Mouse (Mus musculus) lung, embryonic 15.5 days (tissue): Measurements from ENCODE around the gene Luc7l3. TPM values are rescaled to one million over a fixed set of nuclear protein-coding genes. Genes with fewer than 3 reads are reported as not detected.
A peak's percentile ranks its signal among the peaks of the same experiment; 100 is the strongest.

Experiments used
- ATAC-seq: fragments of 200-750 bp; cut with Nextera tagmentation; 2 replicates; pipeline ENCODE4 v1.8.0; 2017; ENCODE audit warnings: moderate number of reproducible peaks, borderline replicate concordance; ENCODE audit not compliant: low FRiP score, low TSS enrichment; ENCODE audit errors: extremely low read depth
- H3K27ac ChIP-seq: fragments of 300-500 bp; sonication (generic); 2 replicates; pipeline ENCODE4 v1.5.1; 2015; ENCODE audit warnings: moderate library complexity, mild to moderate bottlenecking, inconsistent platforms
- H3K27me3 ChIP-seq: fragments of 300-500 bp; sonication (generic); 2 replicates; pipeline ENCODE4 v1.6.1; 2015; ENCODE audit warnings: inconsistent platforms
- H3K36me3 ChIP-seq: fragments of 300-500 bp; sonication (generic); 2 replicates; pipeline ENCODE4 v1.6.1; 2015; ENCODE audit warnings: inconsistent platforms
- H3K4me1 ChIP-seq: fragments of 300-500 bp; sonication (generic); 2 replicates; pipeline ENCODE4 v1.6.1; 2015; ENCODE audit warnings: inconsistent platforms
- H3K4me2 ChIP-seq: fragments of 300-500 bp; sonication (generic); 2 replicates; pipeline ENCODE4 v1.6.1; 2015; ENCODE audit warnings: inconsistent platforms, mild to moderate bottlenecking, moderate library complexity
- H3K4me3 ChIP-seq: fragments of 300-500 bp; sonication (generic); 2 replicates; pipeline ENCODE4 v1.5.1; 2015; ENCODE audit warnings: mild to moderate bottlenecking, inconsistent platforms
- H3K9ac ChIP-seq: fragments of 300-500 bp; sonication (generic); 2 replicates; pipeline ENCODE4 v1.6.1; 2015; ENCODE audit warnings: inconsistent platforms
- H3K9me3 ChIP-seq: fragments of 300-500 bp; sonication (generic); 2 replicates; pipeline ENCODE4 v1.6.1; 2016; ENCODE audit warnings: inconsistent platforms
- WGBS: fragments of 180-500 bp; shearing (Covaris S2); methylation state at CpG from one replicate; pipeline ENCODE4 v1.1.7; 2015; 5-methylcytosine and 5-hydroxymethylcytosine counted together
- polyA plus RNA-seq: library from polyadenylated mRNA; unstranded; fragments of >200 nt; fragmentation: Nextera tagmentation; extraction: Ambion mirVana; gene quantifications from 2 replicates; pipeline ENCODE4 v1.2.1, GENCODE M21; 2015

Gene Luc7l3
- polyA plus RNA-seq, 1 experiment from 2014 or later = 107 TPM

DNA sequence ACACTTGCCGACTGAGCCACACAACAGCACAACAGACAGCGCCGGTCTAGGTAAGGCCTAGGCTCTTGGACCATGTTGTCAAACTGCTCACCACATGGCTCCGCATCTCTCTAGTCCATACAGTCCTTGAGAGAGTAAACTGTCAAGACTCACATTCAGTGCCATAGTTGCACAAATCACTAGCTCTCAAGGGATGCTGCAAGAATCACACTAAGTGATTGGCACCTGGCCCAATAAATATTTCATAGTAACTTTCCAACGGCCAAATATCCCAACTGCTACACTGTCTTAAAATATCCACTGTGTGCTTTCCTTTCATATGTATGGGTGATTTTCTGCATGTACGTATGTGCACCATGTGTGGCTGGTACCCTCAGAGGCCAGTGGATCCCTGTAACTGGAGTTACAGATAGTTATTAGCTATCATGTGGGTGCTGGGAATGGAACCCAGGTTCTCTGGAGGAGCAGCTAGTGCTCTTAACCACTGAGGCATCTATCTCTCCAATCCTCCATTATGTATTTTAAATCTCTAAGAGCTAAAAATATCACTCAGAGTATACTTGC, 38.2 kb downstream of the Luc7l3 start:
- Histone ChIP-seq H3K4me1 (peaks cover 12% of the 10 kb centered on the region), H3K27ac (no peak overlapping the region), H3K27me3 (no peaks in the 10 kb centered on the region), H3K4me3 (no peak overlapping the region), H3K9me3 (no peaks in the 10 kb centered on the region), H3K9ac (no peak overlapping the region), H3K4me2 (no peak overlapping the region), H3K36me3 (peaks cover 29% of the 10 kb centered on the region)
- 85% methylated on average over 6 of the region's 6 CpGs for WGBS
- no peak for ATAC-seq

DNA sequence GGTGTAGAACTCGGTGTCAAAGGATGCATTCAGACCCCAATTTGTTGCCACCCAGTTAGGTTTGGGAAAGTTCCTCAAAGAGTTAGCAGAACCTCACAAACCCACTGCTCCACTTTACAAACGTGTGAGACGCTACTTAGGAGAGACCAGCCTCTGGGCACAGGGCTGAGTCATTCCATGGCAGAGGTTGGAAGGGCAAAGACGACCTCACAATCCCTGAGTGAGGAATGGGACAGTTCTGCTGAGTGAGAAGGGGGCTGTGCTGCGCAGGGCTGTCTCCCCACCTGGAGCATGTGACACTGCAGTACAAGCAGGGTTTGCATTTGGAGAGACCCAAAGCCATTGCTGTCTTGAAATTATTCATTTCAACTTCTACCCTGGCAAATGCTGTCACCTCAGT, 39.5 kb downstream of the Luc7l3 start:
- no peaks in the 10 kb centered on the region for H3K27me3 ChIP-seq
- peaks cover 17% of the 10 kb centered on the region for H3K36me3 ChIP-seq
- no peak overlapping the region for H3K4me2 ChIP-seq
- no peaks in the 10 kb centered on the region for H3K9me3 ChIP-seq
- no peak overlapping the region for H3K9ac ChIP-seq
- no peak overlapping the region for H3K4me3 ChIP-seq
- H3K4me1 ChIP-seq = peaks cover 15% of the 10 kb centered on the region
- no peak for ATAC-seq
- no peak overlapping the region for H3K27ac ChIP-seq
- WGBS = 56% methylated on average over 5 of the region's 5 CpGs

GRCm38 (mm10) chr11:94281199-94282181, 40.3 kb downstream of the Luc7l3 start, which contains the start of gene Gm21885:
TSS of gene Gm21885 (plus strand) at chr11:94281873.
- Histone ChIP-seq H3K27me3 (no peaks in the 10 kb centered on the region), H3K36me3 (peaks cover 9% of the 10 kb centered on the region), H3K27ac (no peak within 1 kb of the TSS), H3K9ac (no peak within 1 kb of the TSS), H3K4me1 (peaks cover 13% of the 10 kb centered on the region; the same call in 1 of the 2 replicates), H3K9me3 (no peaks in the 10 kb centered on the region), H3K4me2 (no peak within 1 kb of the TSS), H3K4me3 (no peak within 1 kb of the TSS)
- 76% methylated on average over 11 of the region's 11 CpGs for WGBS
- ATAC-seq = no peak

- Histone ChIP-seq H3K9me3 (no peaks in the 10 kb centered on the region), H3K4me2 (peak overlapping the region; percentile 66), H3K4me3 (peak overlapping the region; percentile 32), H3K9ac (peak overlapping the region; percentile 33), H3K4me1 (peaks cover 13% of the 10 kb centered on the region; the same call in 1 of the 2 replicates), H3K27me3 (no peaks in the 10 kb centered on the region), H3K27ac (no peak overlapping the region), H3K36me3 (no peaks in the 10 kb centered on the region)
- 7% methylated on average over 20 of the region's 20 CpGs for WGBS
- peak; percentile 56; the same call in 1 of the 2 replicates for ATAC-seq
Observed at GRCm38 (mm10) chr11:94276869-94277337, 44.9 kb downstream of the Luc7l3 start.

GRCm38 (mm10) chr11:94275686-94276085, 46.1 kb downstream of the Luc7l3 start:
- H3K9ac ChIP-seq = no peak overlapping the region
- no peak overlapping the region for H3K27ac ChIP-seq
- H3K4me2 ChIP-seq = no peak overlapping the region
- H3K9me3 ChIP-seq = no peaks in the 10 kb centered on the region
- H3K36me3 ChIP-seq = no peaks in the 10 kb centered on the region
- 75% methylated on average over 2 of the region's 2 CpGs for WGBS
- H3K4me3 ChIP-seq = no peak overlapping the region
- no peak for ATAC-seq
- H3K27me3 ChIP-seq = no peaks in the 10 kb centered on the region
- peaks cover 13% of the 10 kb centered on the region; the same call in 1 of the 2 replicates for H3K4me1 ChIP-seq

DNA sequence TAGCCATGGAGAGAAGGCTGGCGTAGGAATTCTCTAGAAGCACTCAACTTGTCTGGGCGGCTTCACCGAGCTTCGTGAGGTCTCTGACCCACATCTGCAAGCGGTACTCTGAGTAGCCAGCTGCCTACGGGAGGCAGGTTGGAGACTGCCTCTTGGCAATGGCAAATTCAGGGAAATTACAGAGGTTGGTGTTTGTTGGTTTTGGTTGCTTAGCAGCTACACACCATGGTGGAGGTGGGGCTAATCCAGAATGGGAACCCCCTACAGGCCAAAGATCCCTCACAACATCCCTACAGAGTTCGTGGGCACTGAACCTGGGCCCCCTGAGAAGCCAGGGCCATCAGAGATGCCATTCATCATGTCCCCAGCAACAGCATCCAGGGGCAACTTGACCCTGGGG, 46.6 kb downstream of the Luc7l3 start:
- ATAC-seq = no peak
- H3K27ac ChIP-seq = no peak overlapping the region
- WGBS = 75% methylated on average over 7 of the region's 7 CpGs
- H3K36me3 ChIP-seq = no peaks in the 10 kb centered on the region
- no peak overlapping the region for H3K9ac ChIP-seq
- H3K9me3 ChIP-seq = no peaks in the 10 kb centered on the region
- no peak overlapping the region for H3K4me3 ChIP-seq
- H3K4me2 ChIP-seq = no peak overlapping the region
- H3K27me3 ChIP-seq = no peaks in the 10 kb centered on the region
- peaks cover 13% of the 10 kb centered on the region; the same call in 1 of the 2 replicates for H3K4me1 ChIP-seq

DNA sequence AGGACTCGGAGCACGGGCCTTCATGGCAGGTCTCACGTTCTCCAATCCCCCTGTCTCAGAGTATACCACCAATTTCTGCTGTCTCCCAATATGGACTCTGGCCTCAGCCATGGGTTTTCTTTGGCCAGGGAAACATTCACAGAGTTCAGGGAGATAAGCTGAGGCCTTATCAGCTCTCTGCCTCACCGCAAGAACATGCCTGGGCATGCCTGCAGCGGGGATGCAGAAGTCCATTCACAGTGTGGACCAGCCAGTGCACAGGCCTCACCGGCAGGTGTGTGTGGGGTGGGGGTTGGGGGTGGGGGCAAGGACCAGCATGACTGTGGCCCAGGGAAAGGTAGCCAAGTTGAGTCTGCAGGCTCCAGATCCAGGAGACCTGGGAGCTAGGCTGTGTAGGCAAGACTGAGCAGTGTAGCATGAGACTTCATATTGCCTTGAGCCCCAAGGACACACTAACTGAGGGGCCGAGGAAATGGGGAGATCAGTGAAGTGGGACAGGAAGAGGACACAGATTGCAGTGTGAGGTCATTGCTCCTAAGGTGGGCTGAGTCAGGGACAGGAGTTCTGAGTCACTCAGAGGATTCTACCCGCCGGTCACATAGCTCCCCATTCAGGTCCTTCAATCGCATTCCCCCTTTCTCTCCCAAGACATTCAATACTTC, 47.5 kb downstream of the Luc7l3 start:
- 75% methylated on average over 10 of the region's 10 CpGs for WGBS
- Histone ChIP-seq H3K27ac (no peak overlapping the region), H3K4me1 (peaks cover 13% of the 10 kb centered on the region; the same call in 1 of the 2 replicates), H3K4me2 (no peak overlapping the region), H3K9ac (no peak overlapping the region), H3K27me3 (no peaks in the 10 kb centered on the region), H3K36me3 (no peaks in the 10 kb centered on the region), H3K4me3 (no peak overlapping the region), H3K9me3 (no peaks in the 10 kb centered on the region)
- no peak for ATAC-seq

GRCm38 (mm10) chr11:94272960-94273927, 48.5 kb downstream of the Luc7l3 start:
- Histone ChIP-seq H3K9me3 (no peaks in the 10 kb centered on the region), H3K27me3 (no peaks in the 10 kb centered on the region), H3K4me2 (no peak overlapping the region), H3K36me3 (no peaks in the 10 kb centered on the region), H3K27ac (no peak overlapping the region), H3K9ac (no peak overlapping the region), H3K4me3 (no peak overlapping the region), H3K4me1 (peaks cover 13% of the 10 kb centered on the region; the same call in 1 of the 2 replicates)
- no peak for ATAC-seq
- 81% methylated on average over 21 of the region's 21 CpGs for WGBS

DNA sequence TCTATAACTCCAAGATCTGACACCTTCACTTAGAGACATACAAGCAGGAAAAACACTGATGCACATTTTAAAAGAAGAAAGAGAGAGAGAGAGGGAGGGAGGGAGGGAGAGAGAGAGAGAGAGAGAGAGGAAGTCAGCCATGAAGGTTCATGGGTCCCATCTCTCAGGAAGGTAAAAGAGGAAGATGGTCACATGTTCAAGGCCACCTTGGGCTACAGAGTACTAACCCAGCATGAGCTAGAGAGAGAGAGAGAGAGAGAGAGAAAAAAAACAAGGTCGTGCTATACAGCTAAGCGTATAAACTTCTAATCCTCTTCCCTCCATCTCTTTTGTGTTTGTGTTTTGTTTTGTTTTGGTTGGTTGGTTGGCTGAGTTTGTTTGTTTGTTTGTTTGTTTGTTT, 50.8 kb downstream of the Luc7l3 start:
- H3K9me3 ChIP-seq = no peaks in the 10 kb centered on the region
- H3K27me3 ChIP-seq = no peaks in the 10 kb centered on the region
- WGBS = 86% methylated on average over 2 of the region's 2 CpGs
- no peak overlapping the region for H3K27ac ChIP-seq
- no peak overlapping the region for H3K9ac ChIP-seq
- no peak for ATAC-seq
- H3K36me3 ChIP-seq = no peaks in the 10 kb centered on the region
- no peak overlapping the region for H3K4me3 ChIP-seq
- H3K4me2 ChIP-seq = no peak overlapping the region
- H3K4me1 ChIP-seq = peaks cover 4% of the 10 kb centered on the region; the same call in 1 of the 2 replicates

GRCm38 (mm10) chr11:94269906-94270305, 51.9 kb downstream of the Luc7l3 start:
- H3K4me1 ChIP-seq = peaks cover 6% of the 10 kb centered on the region
- H3K27ac ChIP-seq = no peak overlapping the region
- 82% methylated on average over 7 of the region's 7 CpGs for WGBS
- no peak overlapping the region for H3K4me2 ChIP-seq
- no peak for ATAC-seq
- H3K27me3 ChIP-seq = no peaks in the 10 kb centered on the region
- H3K4me3 ChIP-seq = no peak overlapping the region
- H3K9me3 ChIP-seq = no peaks in the 10 kb centered on the region
- H3K36me3 ChIP-seq = no peaks in the 10 kb centered on the region
- no peak overlapping the region for H3K9ac ChIP-seq

DNA sequence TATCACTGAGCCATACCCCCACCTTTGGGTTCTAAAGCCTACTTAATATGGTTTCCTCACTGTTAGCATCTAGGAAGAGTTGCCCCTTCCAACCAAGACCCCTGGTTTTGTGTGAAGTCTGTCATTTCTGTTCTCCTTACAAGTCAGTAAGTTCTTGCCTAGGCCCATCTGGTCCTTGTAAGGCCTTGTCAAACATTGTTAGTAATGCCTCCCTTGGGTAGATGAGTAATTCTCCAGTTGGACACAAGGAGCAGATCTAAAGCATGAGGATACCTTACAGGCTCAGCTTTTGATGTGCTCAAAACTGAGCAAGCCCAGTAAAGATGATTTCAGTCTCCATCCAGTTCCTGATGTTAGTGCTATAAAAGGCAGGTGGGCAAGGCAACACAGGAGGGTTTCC, 53.0 kb downstream of the Luc7l3 start:
- H3K27ac ChIP-seq = no peak overlapping the region
- no peaks in the 10 kb centered on the region for H3K9me3 ChIP-seq
- H3K27me3 ChIP-seq = no peaks in the 10 kb centered on the region
- no peak overlapping the region for H3K4me3 ChIP-seq
- peaks cover 8% of the 10 kb centered on the region for H3K4me1 ChIP-seq
- no peaks in the 10 kb centered on the region for H3K36me3 ChIP-seq
- no peak for ATAC-seq
- H3K4me2 ChIP-seq = no peak overlapping the region
- H3K9ac ChIP-seq = no peak overlapping the region
